Mouse (Mus musculus): ENCODE data around the gene Sfxn4. TPM values are rescaled to one million over a fixed set of nuclear protein-coding genes. Genes with fewer than 3 reads are reported as not detected.
A peak's percentile ranks its signal among the peaks of the same experiment; 100 is the strongest.

Sfxn4 gene
- total and polyA plus RNA-seq, 3 experiments: 2.2 to 3.9 (median 3.1) TPM

DNA sequence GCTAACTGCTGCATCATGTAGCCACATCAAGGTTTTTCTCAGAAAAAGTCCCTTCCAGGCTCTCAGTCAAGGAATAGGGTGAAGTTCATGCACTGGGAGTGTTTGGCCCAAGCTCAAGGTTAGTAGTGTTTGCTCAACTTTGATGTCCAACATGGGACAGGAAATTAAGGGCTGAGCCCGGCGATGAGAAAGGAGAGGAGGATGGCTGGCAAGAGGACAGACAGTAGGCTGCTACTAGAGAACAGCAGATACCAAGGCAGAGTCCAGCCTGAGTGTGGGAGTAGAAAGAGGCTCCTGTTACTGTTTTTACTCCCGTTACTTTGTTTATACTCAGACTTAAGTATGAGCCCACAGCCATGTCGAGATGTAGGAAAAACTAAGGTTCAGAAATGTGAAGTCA lies 12.2 kb upstream of the Sfxn4 start:
- Histone ChIP-seq H3K9me3 (replicated peaks; ENCODE audit: low read length) (no peaks in the 10 kb centered on the region), H3K4me1 (ENCODE audit: control insufficient read depth in 1 of 2, insufficient read depth in 2 of 2) (peaks cover 5 to 35% of the 10 kb centered on the region in 2 experiments; a peak in 3 of 4 replicates), H3K27me3 (replicated peaks) (no peaks in the 10 kb centered on the region), H3K79me2 (replicated peaks; ENCODE audit: control insufficient read depth, extremely low read depth, insufficient read depth, poor library complexity, severe bottlenecking) (peaks cover 36% of the 10 kb centered on the region), H3K27ac (ENCODE audit: insufficient read depth, low read depth) (peak overlapping the region; percentile 52), H3K36me3 (replicated peaks in 1 of 2; ENCODE audit: control insufficient read depth in 1 of 2, insufficient read depth in 1 of 2, low read length in 1 of 2) (peaks cover 16 to 33% of the 10 kb centered on the region in 2 experiments), H3K4me2 (ENCODE audit: insufficient read depth, low read depth, poor library complexity, severe bottlenecking) (peak overlapping the region; percentile 78), H3K9ac (ENCODE audit: insufficient read depth, low read depth) (peak overlapping the region; percentile 55), H3K4me3 (replicated peaks in 1 of 3; ENCODE audit: low read depth in 2 of 3, low read length in 2 of 3, poor library complexity in 1 of 3) (peak overlapping the region; percentile 75 to 89 (median 78))
- in situ Hi-C loops (cut with MboI; ENCODE audit: low pct_ligation_motif_present, low pct_unique_long_range_greater_than_20kb, low sequenced_read_pairs) (no loop called here), dilution Hi-C loops (cut with MboI; ENCODE audit: extremely low pct_ligation_motif_present, extremely low pct_unique_long_range_greater_than_20kb, low sequenced_read_pairs) (no loop called here)
- no peak for DNase-seq (ENCODE audit: extremely low read depth)
- TF ChIP-seq CHD2 (IDR thresholded peaks at IDR 0.05; ENCODE audit: low read length): 0 out of 2 replicates have a peak, but pooled peaks have one; percentile 2
- TF ChIP-seq ZNF384 (IDR thresholded peaks at IDR 0.05; ENCODE audit: low read depth, low read length): no peak

DNA sequence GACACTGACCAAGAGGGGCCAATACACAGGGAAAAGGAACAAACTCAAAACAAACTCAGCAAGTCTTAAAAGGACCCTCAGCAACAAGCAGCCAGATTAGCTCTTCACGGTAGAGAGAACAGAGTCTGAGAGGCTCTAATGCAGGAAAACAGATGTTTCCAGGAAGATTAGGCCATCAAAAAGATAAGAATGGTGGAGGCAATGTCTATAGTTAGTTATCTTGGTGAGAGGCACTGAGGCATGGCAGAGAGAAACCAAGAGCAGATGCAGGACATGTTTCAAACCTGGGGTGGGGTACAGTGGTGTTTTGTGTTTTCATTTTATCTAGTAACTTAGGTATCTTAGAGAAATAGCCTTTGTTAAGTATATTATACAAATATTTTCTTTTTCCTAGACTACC lies 11.0 kb upstream of the Sfxn4 start:
- dilution Hi-C loops (cut with MboI; ENCODE audit: extremely low pct_ligation_motif_present, extremely low pct_unique_long_range_greater_than_20kb, low sequenced_read_pairs) (no loop called here), in situ Hi-C loops (cut with MboI; ENCODE audit: low pct_ligation_motif_present, low pct_unique_long_range_greater_than_20kb, low sequenced_read_pairs) (no loop called here)
- no peak for TF ChIP-seq TCF12 (IDR thresholded peaks at IDR 0.05; ENCODE audit: low read depth, low read length)
- TF ChIP-seq MEF2A (IDR thresholded peaks at IDR 0.05; ENCODE audit: borderline replicate concordance, low read depth, low read length): no peak
- TF ChIP-seq EP300 (IDR thresholded peaks at IDR 0.05; ENCODE audit: low read length): 0 out of 2 replicates have a peak, but pooled peaks have one; percentile 8
- no peak for DNase-seq (ENCODE audit: extremely low read depth)
- Histone ChIP-seq H3K9ac (ENCODE audit: insufficient read depth, low read depth) (peak overlapping the region; percentile 55; the same call in 1 of the 2 replicates), H3K9me3 (replicated peaks; ENCODE audit: low read length) (no peaks in the 10 kb centered on the region), H3K79me2 (replicated peaks; ENCODE audit: control insufficient read depth, extremely low read depth, insufficient read depth, poor library complexity, severe bottlenecking) (peaks cover 36% of the 10 kb centered on the region), H3K4me3 (replicated peaks in 1 of 3; ENCODE audit: low read depth in 2 of 3, low read length in 2 of 3, poor library complexity in 1 of 3) (peak overlapping the region in 1 of 3 experiments; percentile 4), H3K27me3 (replicated peaks) (no peaks in the 10 kb centered on the region), H3K36me3 (replicated peaks in 1 of 2; ENCODE audit: control insufficient read depth in 1 of 2, insufficient read depth in 1 of 2, low read length in 1 of 2) (peaks cover 25 to 42% of the 10 kb centered on the region in 2 experiments), H3K27ac (ENCODE audit: insufficient read depth, low read depth) (peak overlapping the region; percentile 68), H3K4me1 (ENCODE audit: control insufficient read depth in 1 of 2, insufficient read depth in 2 of 2) (peaks cover 5 to 33% of the 10 kb centered on the region in 2 experiments; a peak in 3 of 4 replicates), H3K4me2 (ENCODE audit: insufficient read depth, low read depth, poor library complexity, severe bottlenecking) (peak overlapping the region; percentile 78)

- Histone ChIP-seq H3K9me3 (replicated peaks; ENCODE audit: low read length) (no peaks in the 10 kb centered on the region), H3K4me1 (ENCODE audit: control insufficient read depth in 1 of 2, insufficient read depth in 2 of 2) (peaks cover 5 to 26% of the 10 kb centered on the region in 2 experiments; a peak in 3 of 4 replicates), H3K9ac (ENCODE audit: insufficient read depth, low read depth) (no peak overlapping the region; the same call in 1 of the 2 replicates), H3K4me2 (ENCODE audit: insufficient read depth, low read depth, poor library complexity, severe bottlenecking) (0 out of 2 replicates have a peak overlapping the region, but pooled peaks have one; percentile 14), H3K79me2 (replicated peaks; ENCODE audit: control insufficient read depth, extremely low read depth, insufficient read depth, poor library complexity, severe bottlenecking) (peaks cover 39% of the 10 kb centered on the region), H3K27ac (ENCODE audit: insufficient read depth, low read depth) (no peak overlapping the region), H3K4me3 (replicated peaks in 1 of 3; ENCODE audit: low read depth in 2 of 3, low read length in 2 of 3, poor library complexity in 1 of 3) (no peak overlapping the region), H3K27me3 (replicated peaks) (no peaks in the 10 kb centered on the region), H3K36me3 (replicated peaks in 1 of 2; ENCODE audit: control insufficient read depth in 1 of 2, insufficient read depth in 1 of 2, low read length in 1 of 2) (peaks cover 26 to 50% of the 10 kb centered on the region in 2 experiments)
- in situ Hi-C loops (cut with MboI; ENCODE audit: low pct_ligation_motif_present, low pct_unique_long_range_greater_than_20kb, low sequenced_read_pairs) (no loop called here), dilution Hi-C loops (cut with MboI; ENCODE audit: extremely low pct_ligation_motif_present, extremely low pct_unique_long_range_greater_than_20kb, low sequenced_read_pairs) (no loop called here)
- no peak for DNase-seq (ENCODE audit: extremely low read depth)
- TF ChIP-seq IRF4 (IDR thresholded peaks at IDR 0.05; ENCODE audit: low read depth, low read length) (no peak), MEF2A (IDR thresholded peaks at IDR 0.05; ENCODE audit: borderline replicate concordance, low read depth, low read length) (no peak), ELF1 (IDR thresholded peaks at IDR 0.05; ENCODE audit: low read depth, low read length) (no peak), PAX5 (IDR thresholded peaks at IDR 0.05; ENCODE audit: low read length) (no peak), MAZ (IDR thresholded peaks at IDR 0.05; ENCODE audit: low read depth, low read length) (no peak)
Measured at GRCm38 (mm10) chr19:60871366-60871765, 10.1 kb upstream of the Sfxn4 start.
